Mouse (Mus musculus) activated CD4-positive, CD25-positive, alpha-beta regulatory T cell, adult 4 months (primary cell): ENCODE measurements around the gene Pigt. TPM values are rescaled to one million over a fixed set of nuclear protein-coding genes. Genes with fewer than 3 reads are reported as not detected.
A peak's percentile ranks its signal among the peaks of the same experiment; 100 is the strongest.

Source experiments
- ATAC-seq: one replicate; pipeline ENCODE4 v1.8.0; 2017
- polyA plus RNA-seq, 2 experiments: library from polyadenylated mRNA; unstranded; fragments of 100-300 nt; shearing (Covaris generic); gene quantifications; one replicate each; pipeline ENCODE4 v1.2.1; 2017

Gene Pigt
- polyA plus RNA-seq, 2 experiments from 2014 or later, result 19.6 to 47.7 TPM

GRCm38 (mm10) chr2:164521841-164522240 is 24.5 kb downstream of the Pigt start:
- peak; percentile 89 for ATAC-seq

GRCm38 (mm10) chr2:164522280-164522679 is 25.0 kb downstream of the Pigt start:
- peak; percentile 30 for ATAC-seq

- no peak for ATAC-seq
These were observed 26.0 kb downstream of the Pigt start for GRCm38 (mm10) chr2:164523301-164523773.

GRCm38 (mm10) chr2:164528557-164528956 is 31.2 kb downstream of the Pigt start:
- ATAC-seq, result no peak

- ATAC-seq, result peak; percentile 74
These were observed 33.8 kb downstream of the Pigt start for GRCm38 (mm10) chr2:164531169-164531568.

GRCm38 (mm10) chr2:164534315-164534714 is 37.0 kb downstream of the Pigt start:
- ATAC-seq, result peak; percentile 57

GRCm38 (mm10) chr2:164537003-164537402 is 39.7 kb downstream of the Pigt start:
- no peak for ATAC-seq

- ATAC-seq, result peak; percentile 30
These were observed 43.5 kb downstream of the Pigt start for GRCm38 (mm10) chr2:164540652-164541427.

- ATAC-seq, result no peak
These were observed 44.8 kb downstream of the Pigt start for GRCm38 (mm10) chr2:164542132-164542531.

GRCm38 (mm10) chr2:164542598-164542997 is 45.3 kb downstream of the Pigt start:
- no peak for ATAC-seq

GRCm38 (mm10) chr2:164543745-164544144 is 46.4 kb downstream of the Pigt start:
- no peak for ATAC-seq

- ATAC-seq, result peak; percentile 93
These were observed 47.3 kb downstream of the Pigt start for GRCm38 (mm10) chr2:164544454-164545097.

- ATAC-seq, result no peak
These were observed 52.0 kb downstream of the Pigt start for GRCm38 (mm10) chr2:164549338-164549737.

GRCm38 (mm10) chr2:164549963-164550894 is 52.9 kb downstream of the Pigt start:
- no peak for ATAC-seq

- peak; percentile 61 for ATAC-seq
These were observed 53.6 kb downstream of the Pigt start for GRCm38 (mm10) chr2:164550895-164551269.

- ATAC-seq, result no peak
These were observed 54.2 kb downstream of the Pigt start for GRCm38 (mm10) chr2:164551502-164551901.

Other genes with a start within 250 kb of the Pigt start
- gene Svs3b, start 240.9 kb upstream of the Pigt start, polyA plus RNA-seq, result not detected
- not detected for gene Svs4, start 219.1 kb upstream of the Pigt start, polyA plus RNA-seq
- gene Svs3a, start 208.3 kb upstream of the Pigt start, polyA plus RNA-seq, result not detected
- gene Svs6, start 180.8 kb upstream of the Pigt start, polyA plus RNA-seq, result not detected
- gene Svs5, start 164.8 kb upstream of the Pigt start, polyA plus RNA-seq, result not detected
- gene Slpi, start 108.4 kb upstream of the Pigt start, polyA plus RNA-seq, result 1 to 10 TPM; 3.4 to 4.2 TPM
- gene Rbpjl, start 94.4 kb upstream of the Pigt start, polyA plus RNA-seq, result not detected
- gene Matn4, start 92.4 kb upstream of the Pigt start, polyA plus RNA-seq, result under 1 TPM in 1 of 2 experiments, not detected in 1; 0.32 TPM
- gene Sdc4, start 53.6 kb upstream of the Pigt start, polyA plus RNA-seq, result 10 to 100 TPM; 13.8 to 23.7 TPM
- gene Sys1, start 40.6 kb upstream of the Pigt start, polyA plus RNA-seq, result 10 to 100 TPM; 29.7 to 33.4 TPM
- gene Gm20458, start 36.6 kb upstream of the Pigt start, polyA plus RNA-seq, result 1 to 10 TPM in 1 of 2 experiments, not detected in 1; 3.7 TPM
- under 1 TPM in 1 of 2 experiments, not detected in 1; 0.37 TPM for gene Trp53tg5, start 23.8 kb upstream of the Pigt start, polyA plus RNA-seq
- gene Dbndd2, start 11.4 kb upstream of the Pigt start, polyA plus RNA-seq, result 1 to 10 TPM; 2.1 to 6.8 TPM
- gene Wfdc2, start 64.9 kb downstream of the Pigt start, polyA plus RNA-seq, result not detected
- not detected for gene Spint3, start 75.9 kb downstream of the Pigt start, polyA plus RNA-seq
- gene Wfdc6a, start 87.9 kb downstream of the Pigt start, polyA plus RNA-seq, result not detected
- not detected for gene Eppin, start 96.1 kb downstream of the Pigt start, polyA plus RNA-seq
- not detected for gene Wfdc6b, start 116.0 kb downstream of the Pigt start, polyA plus RNA-seq
- gene Wfdc8, start 116.1 kb downstream of the Pigt start, polyA plus RNA-seq, result not detected
- gene Wfdc16, start 141.3 kb downstream of the Pigt start, polyA plus RNA-seq, result not detected
- gene Wfdc10, start 158.5 kb downstream of the Pigt start, polyA plus RNA-seq, result not detected
- gene Wfdc9, start 159.1 kb downstream of the Pigt start, polyA plus RNA-seq, result not detected
- gene Wfdc11, start 176.6 kb downstream of the Pigt start, polyA plus RNA-seq, result not detected
- not detected for gene Wfdc13, start 187.6 kb downstream of the Pigt start, polyA plus RNA-seq
- gene Spint4, start 201.0 kb downstream of the Pigt start, polyA plus RNA-seq, result not detected
- not detected for gene Spint5, start 217.8 kb downstream of the Pigt start, polyA plus RNA-seq
- gene Wfdc3, start 248.4 kb downstream of the Pigt start, polyA plus RNA-seq, result not detected
- 1 to 10 TPM; 6.0 to 6.5 TPM for gene Dnttip1, start 248.5 kb downstream of the Pigt start, polyA plus RNA-seq